Mouse (Mus musculus) thymus, postnatal 4 days (tissue): Measurements from ENCODE around the gene Ptrh2.
"Not testable (repeated sequence)": the region's sequence is repeated elsewhere in the genome, so short reads cannot be mapped to it uniquely, and the experiment has no call there.

Experiments used
- DNase-seq: peaks from one replicate; pipeline ENCODE4 v3.0.0; 2021

Gene Ptrh2

GRCm38 (mm10) chr11:86734241-86734939, 50.6 kb downstream of the Ptrh2 start:
- no peak for DNase-seq

- DNase-seq, result no peak
Observed at GRCm38 (mm10) chr11:86734993-86735392, 51.2 kb downstream of the Ptrh2 start.

GRCm38 (mm10) chr11:86737301-86738000, 53.7 kb downstream of the Ptrh2 start:
- DNase-seq, result peak; percentile 41

- not testable (repeated sequence) for DNase-seq
Observed at GRCm38 (mm10) chr11:86738308-86738707, 54.5 kb downstream of the Ptrh2 start.

- DNase-seq, result no peak
Observed at GRCm38 (mm10) chr11:86738956-86739355, 55.2 kb downstream of the Ptrh2 start.

GRCm38 (mm10) chr11:86739470-86739869, 55.7 kb downstream of the Ptrh2 start:
- no peak for DNase-seq

- no peak for DNase-seq
Observed at GRCm38 (mm10) chr11:86741505-86741904, 57.7 kb downstream of the Ptrh2 start.
